Mouse (Mus musculus) hindbrain, embryonic 16.5 days (tissue): ENCODE data around the gene Tenm4. TPM values are rescaled to one million over a fixed set of nuclear protein-coding genes. Genes with fewer than 3 reads are reported as not detected.
A peak's percentile ranks its signal among the peaks of the same experiment; 100 is the strongest.

Experiments used
- ATAC-seq: fragments of 200-750 bp; cut with Nextera tagmentation; 2 replicates; pipeline ENCODE4 v1.8.0; 2017; ENCODE audit warnings: moderate TSS enrichment, moderate library complexity
- H3K27ac ChIP-seq: fragments of 300-500 bp; sonication (generic); 2 replicates; pipeline ENCODE4 v1.5.1; 2014; ENCODE audit warnings: low read depth, mild to moderate bottlenecking, control low read depth, low read length, moderate library complexity
- H3K27me3 ChIP-seq: fragments of 300-500 bp; sonication (generic); replicated peaks from 2 replicates; pipeline ENCODE4 v1.6.1; 2014; ENCODE audit warnings: low read length; ENCODE audit not compliant: control insufficient read depth, insufficient read depth
- H3K36me3 ChIP-seq: fragments of 300-500 bp; sonication (generic); 2 replicates; pipeline ENCODE4 v1.6.1; 2014; ENCODE audit warnings: mild to moderate bottlenecking, low read length, moderate library complexity, mixed read lengths; ENCODE audit not compliant: control insufficient read depth, insufficient read depth
- H3K4me1 ChIP-seq: fragments of 300-500 bp; sonication (generic); 2 replicates; pipeline ENCODE4 v1.6.1; 2014; ENCODE audit warnings: low read depth, low read length; ENCODE audit not compliant: control insufficient read depth, insufficient read depth
- H3K4me2 ChIP-seq: fragments of 300-500 bp; sonication (generic); 2 replicates; pipeline ENCODE4 v1.6.1; 2014; ENCODE audit warnings: mild to moderate bottlenecking, low read length, control low read depth, moderate library complexity
- H3K4me3 ChIP-seq: fragments of 300-500 bp; sonication (generic); 2 replicates; pipeline ENCODE4 v1.5.1; 2014; ENCODE audit warnings: mild to moderate bottlenecking, low read length, control low read depth, moderate library complexity
- H3K9ac ChIP-seq: fragments of 300-500 bp; sonication (generic); 2 replicates; pipeline ENCODE4 v1.6.1; 2014; ENCODE audit warnings: low read depth, mild to moderate bottlenecking, control low read depth, low read length, moderate library complexity
- H3K9me3 ChIP-seq: fragments of 300-500 bp; sonication (generic); 2 replicates; pipeline ENCODE4 v1.6.1; 2014; ENCODE audit warnings: mild to moderate bottlenecking, low read length, moderate library complexity; ENCODE audit not compliant: control insufficient read depth
- WGBS: fragments of 180-500 bp; shearing (Covaris S2); extraction: QIAGEN DNeasy Blood & Tissue Kit; methylation state at CpG from one replicate; pipeline ENCODE4 v1.1.7; 2014; 5-methylcytosine and 5-hydroxymethylcytosine counted together
- polyA plus RNA-seq: library from polyadenylated mRNA; unstranded; fragments of >200 nt; fragmentation: Nextera tagmentation; extraction: Ambion mirVana; gene quantifications from 2 replicates; pipeline ENCODE4 v1.2.1, GENCODE M21; 2015

Gene Tenm4
- polyA plus RNA-seq, 1 experiment from 2014 or later = 32.4 TPM

GRCm38 (mm10) chr7:96788135-96788534 is 617.1 kb downstream of the Tenm4 start:
- WGBS = 77% methylated on average over 4 of the region's 4 CpGs
- Histone ChIP-seq H3K36me3 (no peaks in the 10 kb centered on the region), H3K27ac (no peak overlapping the region), H3K4me2 (no peak overlapping the region), H3K27me3 (no peaks in the 10 kb centered on the region; the same call in 1 of the 2 replicates), H3K4me3 (no peak overlapping the region), H3K4me1 (no peaks in the 10 kb centered on the region; the same call in 1 of the 2 replicates), H3K9me3 (no peaks in the 10 kb centered on the region), H3K9ac (no peak overlapping the region)
- no peak; the same call in 1 of the 2 replicates for ATAC-seq

DNA sequence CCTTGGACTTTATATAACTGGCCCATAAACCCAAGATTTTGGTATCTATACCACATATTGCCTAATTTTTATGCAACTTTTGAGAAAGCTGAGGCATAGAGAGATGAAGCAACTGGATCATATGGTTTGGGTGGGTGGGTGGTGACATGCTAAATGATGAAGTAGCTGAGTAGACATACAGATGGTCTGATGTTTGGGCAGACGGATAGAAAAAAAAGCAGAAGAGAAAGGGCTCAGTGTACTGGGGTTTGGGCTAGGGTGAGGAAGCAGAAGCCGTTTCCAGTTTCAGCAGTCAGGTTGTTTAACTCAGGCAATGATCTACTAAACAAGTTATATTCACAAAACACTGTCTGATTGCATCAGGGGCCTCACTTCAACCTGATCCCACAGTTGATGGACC is 619.3 kb downstream of the Tenm4 start:
- ATAC-seq = no peak
- H3K4me2 ChIP-seq = no peak overlapping the region
- H3K27me3 ChIP-seq = peaks cover 2% of the 10 kb centered on the region; the same call in 1 of the 2 replicates
- H3K4me1 ChIP-seq = no peaks in the 10 kb centered on the region; the same call in 1 of the 2 replicates
- H3K4me3 ChIP-seq = no peak overlapping the region
- no peak overlapping the region for H3K9ac ChIP-seq
- no peaks in the 10 kb centered on the region for H3K9me3 ChIP-seq
- H3K36me3 ChIP-seq = no peaks in the 10 kb centered on the region
- 90% methylated on average over 2 of the region's 2 CpGs for WGBS
- H3K27ac ChIP-seq = no peak overlapping the region

- no peak overlapping the region for H3K9ac ChIP-seq
- WGBS = 72% methylated on average over 8 of the region's 8 CpGs
- H3K36me3 ChIP-seq = no peaks in the 10 kb centered on the region
- H3K27me3 ChIP-seq = peaks cover 2% of the 10 kb centered on the region; the same call in 1 of the 2 replicates
- H3K27ac ChIP-seq = no peak overlapping the region
- no peak for ATAC-seq
- no peaks in the 10 kb centered on the region for H3K9me3 ChIP-seq
- H3K4me2 ChIP-seq = no peak overlapping the region
- H3K4me1 ChIP-seq = peaks cover 18% of the 10 kb centered on the region
- H3K4me3 ChIP-seq = no peak overlapping the region
Observed at GRCm38 (mm10) chr7:96792456-96793229, 621.6 kb downstream of the Tenm4 start.

DNA sequence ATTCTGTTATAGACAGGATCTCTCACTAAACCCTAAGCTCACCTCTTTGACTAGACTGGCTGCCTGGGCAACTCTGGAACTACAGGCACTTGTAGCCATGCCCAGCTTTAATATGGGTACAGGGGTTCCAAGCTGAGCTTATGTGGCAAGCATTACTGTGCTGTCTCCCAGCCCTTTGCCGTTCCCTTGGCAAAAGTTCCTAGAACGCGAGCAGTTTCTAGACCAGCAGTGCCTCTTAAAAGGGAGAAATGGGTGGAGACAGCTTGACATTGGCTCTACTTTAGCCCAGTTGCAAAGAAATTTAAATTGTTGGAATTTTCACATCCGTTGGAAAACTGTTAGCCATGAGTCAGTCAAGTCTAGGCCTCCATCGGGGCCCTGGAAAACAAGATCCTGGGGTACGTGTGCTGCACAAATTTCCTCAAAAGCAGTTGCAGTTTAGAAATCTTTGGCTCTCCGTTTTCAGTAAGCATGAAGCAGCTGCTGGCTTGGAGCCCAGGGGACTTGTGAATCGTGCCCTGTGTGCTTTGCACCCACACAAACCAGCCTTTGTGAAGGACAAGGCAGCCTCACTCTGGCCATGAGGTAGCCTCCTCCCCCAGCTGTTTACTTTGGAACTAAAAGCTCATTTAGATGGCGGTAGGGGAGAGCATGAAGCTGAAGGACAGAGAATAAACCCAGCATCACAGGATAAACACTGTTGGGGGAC is 625.1 kb downstream of the Tenm4 start:
- WGBS = 30% methylated on average over 9 of the region's 9 CpGs
- no peak overlapping the region; the same call in 1 of the 2 replicates for H3K4me2 ChIP-seq

GRCm38 (mm10) chr7:96796788-96797485 is 625.9 kb downstream of the Tenm4 start:
- peak overlapping the region; percentile 36; the same call in 1 of the 2 replicates for H3K9ac ChIP-seq
- peaks cover 25% of the 10 kb centered on the region for H3K4me1 ChIP-seq
- H3K4me2 ChIP-seq = peak overlapping the region; percentile 44
- peak; percentile 90 for ATAC-seq
- peak overlapping the region; percentile 77 for H3K27ac ChIP-seq
- 14% methylated on average over 20 of the region's 20 CpGs for WGBS
- 0 out of 2 replicates have a peak overlapping the region, but pooled peaks have one; percentile 7 for H3K4me3 ChIP-seq
- H3K27me3 ChIP-seq = peaks cover 2% of the 10 kb centered on the region; the same call in 1 of the 2 replicates
- H3K36me3 ChIP-seq = no peaks in the 10 kb centered on the region
- H3K9me3 ChIP-seq = no peaks in the 10 kb centered on the region

More for the DNA sequence above, 625.1 kb downstream of the Tenm4 start:
- Histone ChIP-seq H3K4me1 (peaks cover 25% of the 10 kb centered on the region), H3K4me3 (no peak overlapping the region), H3K36me3 (no peaks in the 10 kb centered on the region), H3K27ac (peak overlapping the region; percentile 77), H3K27me3 (peaks cover 2% of the 10 kb centered on the region; the same call in 1 of the 2 replicates), H3K9me3 (no peaks in the 10 kb centered on the region), H3K9ac (peak overlapping the region; percentile 23; the same call in 1 of the 2 replicates)
- ATAC-seq = peak; percentile 87

GRCm38 (mm10) chr7:96797716-96798332 is 626.8 kb downstream of the Tenm4 start:
- H3K27me3 ChIP-seq = peaks cover 2% of the 10 kb centered on the region; the same call in 1 of the 2 replicates
- no peak overlapping the region for H3K4me3 ChIP-seq
- peak overlapping the region; percentile 77 for H3K27ac ChIP-seq
- H3K4me1 ChIP-seq = peaks cover 25% of the 10 kb centered on the region
- ATAC-seq = no peak
- H3K9ac ChIP-seq = no peak overlapping the region
- H3K9me3 ChIP-seq = no peaks in the 10 kb centered on the region
- peak overlapping the region; percentile 44 for H3K4me2 ChIP-seq
- H3K36me3 ChIP-seq = no peaks in the 10 kb centered on the region
- 27% methylated on average over 13 of the region's 13 CpGs for WGBS

DNA sequence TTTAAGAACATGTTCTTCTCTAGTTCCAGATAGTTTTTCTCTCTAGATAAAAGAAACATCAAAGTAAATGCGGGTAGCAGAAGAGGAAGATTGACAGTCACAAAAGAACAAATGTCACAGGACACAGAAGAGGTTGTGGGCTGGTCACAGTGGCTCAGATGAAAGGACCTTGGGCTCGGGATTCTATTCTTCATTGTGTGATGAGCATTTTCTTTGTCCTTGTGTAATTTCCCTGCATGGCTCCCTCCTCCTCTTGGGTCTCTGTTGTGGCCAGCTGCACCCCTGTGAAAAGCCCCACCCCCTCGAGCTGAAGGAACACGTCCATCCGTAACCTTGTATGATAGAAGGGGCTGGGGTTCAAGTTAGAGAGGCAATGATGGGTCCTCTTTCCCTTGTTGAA is 628.8 kb downstream of the Tenm4 start:
- Histone ChIP-seq H3K27ac (no peak overlapping the region), H3K9ac (no peak overlapping the region), H3K36me3 (no peaks in the 10 kb centered on the region), H3K27me3 (no peaks in the 10 kb centered on the region), H3K4me2 (no peak overlapping the region), H3K4me3 (no peak overlapping the region), H3K9me3 (no peaks in the 10 kb centered on the region), H3K4me1 (peaks cover 25% of the 10 kb centered on the region)
- no peak for ATAC-seq
- 27% methylated on average over 5 of the region's 5 CpGs for WGBS

DNA sequence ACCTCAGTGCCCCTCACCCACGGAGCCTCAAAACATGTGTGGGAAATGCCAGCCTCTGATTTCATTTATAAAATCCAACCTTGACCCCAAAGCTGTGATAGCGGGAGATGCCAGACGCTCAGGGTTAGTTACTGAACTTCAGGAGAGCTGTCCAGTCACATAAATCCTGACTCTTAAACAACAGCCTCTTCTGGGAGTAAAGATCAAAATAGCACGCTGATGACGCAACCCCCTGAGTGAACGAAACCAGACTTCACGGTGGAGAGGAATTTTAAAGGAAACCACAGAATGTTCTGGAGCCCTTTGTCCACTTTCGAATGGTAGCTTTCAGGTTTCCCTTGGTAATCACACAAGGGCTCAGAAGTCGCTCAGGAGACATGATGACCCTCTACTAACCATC is 630.3 kb downstream of the Tenm4 start:
- WGBS = 80% methylated on average over 9 of the region's 9 CpGs
- Histone ChIP-seq H3K36me3 (no peaks in the 10 kb centered on the region), H3K27ac (no peak overlapping the region), H3K27me3 (no peaks in the 10 kb centered on the region), H3K4me2 (no peak overlapping the region), H3K9me3 (no peaks in the 10 kb centered on the region), H3K4me3 (no peak overlapping the region), H3K9ac (no peak overlapping the region), H3K4me1 (peaks cover 20% of the 10 kb centered on the region)
- ATAC-seq = no peak
